19 mouse cellular contexts compared by ENCODE assay signal in the genomic region with DNA sequence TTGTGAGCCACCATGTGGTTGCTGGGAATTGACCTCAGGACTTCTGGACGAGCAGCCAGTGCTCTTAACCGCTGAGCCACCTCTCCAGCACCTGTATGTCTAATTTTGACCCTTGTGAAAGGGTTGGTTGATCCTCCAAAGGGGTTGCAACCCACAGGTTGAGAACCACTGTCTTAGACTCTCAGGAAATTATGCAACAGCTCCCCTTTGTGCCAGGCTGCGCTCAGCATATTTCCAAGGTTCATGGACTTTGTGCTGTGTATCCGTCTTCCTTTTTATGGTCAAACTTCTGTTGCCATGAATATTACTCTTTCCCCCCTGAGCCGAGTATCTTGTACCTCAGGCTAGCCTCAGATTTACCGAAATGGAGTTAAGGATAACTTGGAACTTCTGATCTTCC. TPM values are rescaled to one million over a fixed set of nuclear protein-coding genes. Genes with fewer than 3 reads are reported as not detected.
A peak's percentile ranks its signal among the peaks of the same experiment; 100 is the strongest.
DNase-seq lines count a peak whose midpoint lies in the region; ATAC-seq lines count a peak whose summit lies in the region.
"Had no signal": no experiment of that assay in that cellular context is flagged by ENCODE, and none has a peak within 500 bp of the region (broad histone marks: within the 10 kb centered on the region; RNA-seq: fewer than 3 reads in every experiment).

No protein-coding gene starts in this region.

- peaks cover 92% of the 10 kb centered on the region for H3K36me3 ChIP-seq in kidney, embryonic 15.5 days
- H3K36me3 ChIP-seq in midbrain, embryonic 11.5 days (ENCODE audit: control insufficient read depth, insufficient read depth, low read length), result peaks cover 5% of the 10 kb centered on the region; the same call in 1 of the 2 replicates

- no peak overlapping the region for H3K9ac ChIP-seq in kidney, embryonic 15.5 days
- no peak overlapping the region for H3K9ac ChIP-seq in midbrain, embryonic 11.5 days (ENCODE audit: low read length)
- H3K9ac ChIP-seq: embryonic facial prominence, embryonic 13.5 days; forebrain, embryonic 12.5 days; heart, embryonic 15.5 days had no signal

- 89% methylated on average over 6 of the region's 6 CpGs for WGBS in kidney, embryonic 15.5 days
- WGBS in midbrain, embryonic 11.5 days, result 92% methylated on average over 6 of the region's 6 CpGs

- peak; percentile 78 for DNase-seq in kidney, adult 11 months
- DNase-seq in kidney, adult 9 months, result peak; percentile 89
- DNase-seq in kidney, postnatal 10 days, result no peak
- peak; percentile 54 to 72 for DNase-seq in kidney, postnatal 25 days
- no peak for DNase-seq in midbrain, embryonic 11.5 days (ENCODE audit: low spot score, missing footprints)
- no peak for DNase-seq in cerebellum, postnatal 36 days
- DNase-seq: adrenal gland, postnatal 10 days; cerebellum, adult 11-12 months; cerebellum, adult 9-10 months; cerebellum, postnatal 25 days; gastrocnemius, postnatal 10 days; heart, adult 2 months; heart, postnatal 14 days had no signal

- H3K9me3 ChIP-seq in kidney, embryonic 15.5 days (replicated peaks), result no peaks in the 10 kb centered on the region
- no peaks in the 10 kb centered on the region for H3K9me3 ChIP-seq in midbrain, embryonic 11.5 days (ENCODE audit: control insufficient read depth, low read length)
- H3K9me3 ChIP-seq: embryonic facial prominence, embryonic 13.5 days; forebrain, embryonic 12.5 days; heart, embryonic 15.5 days had no signal

- no peak for ATAC-seq in kidney, embryonic 15.5 days (replicated peaks; ENCODE audit: low FRiP score)
- no peak for ATAC-seq in midbrain, embryonic 11.5 days (ENCODE audit: low FRiP score)
- ATAC-seq: forebrain, embryonic 16.5 days had no signal

- no peaks in the 10 kb centered on the region for H3K27me3 ChIP-seq in kidney, embryonic 15.5 days
- H3K27me3 ChIP-seq in midbrain, embryonic 11.5 days (ENCODE audit: control insufficient read depth, insufficient read depth, low read length), result no peaks in the 10 kb centered on the region
- H3K27me3 ChIP-seq: embryonic facial prominence, embryonic 13.5 days; forebrain, embryonic 12.5 days; heart, embryonic 15.5 days had no signal

- 0 out of 2 replicates have a peak, but pooled peaks cover 4% of the 10 kb centered on the region for H3K4me1 ChIP-seq in kidney, embryonic 15.5 days
- H3K4me1 ChIP-seq in midbrain, embryonic 11.5 days (ENCODE audit: control insufficient read depth, insufficient read depth, low read length), result no peaks in the 10 kb centered on the region
- H3K4me1 ChIP-seq: embryonic facial prominence, embryonic 13.5 days; forebrain, embryonic 12.5 days had no signal

- H3K4me3 ChIP-seq in kidney, embryonic 15.5 days (replicated peaks), result no peak overlapping the region
- no peak overlapping the region for H3K4me3 ChIP-seq in midbrain, embryonic 11.5 days (ENCODE audit: low read depth, low read length)
- H3K4me3 ChIP-seq: embryonic facial prominence, embryonic 13.5 days; forebrain, embryonic 12.5 days; heart, adult 2 months; heart, embryonic 15.5 days had no signal

- no peak overlapping the region for H3K4me2 ChIP-seq in kidney, embryonic 15.5 days
- no peak overlapping the region for H3K4me2 ChIP-seq in midbrain, embryonic 11.5 days
- H3K4me2 ChIP-seq: embryonic facial prominence, embryonic 13.5 days; forebrain, embryonic 12.5 days; heart, embryonic 11.5 days; heart, embryonic 15.5 days had no signal

- no peak overlapping the region for H3K27ac ChIP-seq in kidney, embryonic 15.5 days
- H3K27ac ChIP-seq in midbrain, embryonic 11.5 days (ENCODE audit: low read depth, low read length), result no peak overlapping the region
- H3K27ac ChIP-seq: embryonic facial prominence, embryonic 13.5 days; forebrain, embryonic 12.5 days; heart, adult 2 months; heart, embryonic 15.5 days had no signal

RNA-seq across cellular contexts. Expression of a gene that starts 11.3 kb away (rescaled TPM):
- polyA plus RNA-seq in kidney, embryonic 15.5 days (2015; fragmentation: Nextera tagmentation; extraction: Ambion mirVana), result 110 and 132 TPM in 2 replicates
- 69.7 and 75.8 TPM in 2 replicates for polyA plus RNA-seq in midbrain, embryonic 11.5 days (2014; fragmentation: Nextera tagmentation; extraction: Ambion mirVana)

RNA-seq across cellular contexts. Expression of a gene that starts 11.4 kb away (rescaled TPM):
- polyA plus RNA-seq in kidney, embryonic 15.5 days (2015; fragmentation: Nextera tagmentation; extraction: Ambion mirVana), result 11.9 and 13.7 TPM in 2 replicates
- 6.3 and 7.5 TPM in 2 replicates for polyA plus RNA-seq in midbrain, embryonic 11.5 days (2014; fragmentation: Nextera tagmentation; extraction: Ambion mirVana)

RNA-seq across cellular contexts. Expression of a gene that starts 24.8 kb away (rescaled TPM):
- polyA plus RNA-seq in kidney, embryonic 15.5 days (2015; fragmentation: Nextera tagmentation; extraction: Ambion mirVana), result 1.7 and 4.6 TPM in 2 replicates
- polyA plus RNA-seq in midbrain, embryonic 11.5 days (2014; fragmentation: Nextera tagmentation; extraction: Ambion mirVana), result 0.07 TPM in 1 of 2 replicates, not detected in the other
- polyA plus RNA-seq: forebrain, embryonic 16.5 days; heart, adult 2 months had no signal

RNA-seq across cellular contexts. Expression of a gene that starts 49.4 kb away (rescaled TPM):
- 24.7 and 26.3 TPM in 2 replicates for polyA plus RNA-seq in kidney, embryonic 15.5 days (2015; fragmentation: Nextera tagmentation; extraction: Ambion mirVana)
- polyA plus RNA-seq in midbrain, embryonic 11.5 days (2014; fragmentation: Nextera tagmentation; extraction: Ambion mirVana), result 32.5 and 34.0 TPM in 2 replicates

RNA-seq across cellular contexts. Expression of a gene that starts 49.7 kb away (rescaled TPM):
- 22.4 and 22.6 TPM in 2 replicates for polyA plus RNA-seq in kidney, embryonic 15.5 days (2015; fragmentation: Nextera tagmentation; extraction: Ambion mirVana)
- polyA plus RNA-seq in midbrain, embryonic 11.5 days (2014; fragmentation: Nextera tagmentation; extraction: Ambion mirVana), result 18.0 and 19.9 TPM in 2 replicates

Comparison
In these comparisons a context has a peak if more than half of its experiments do, and no peak if none do; other contexts are left out.
1. DNase-seq: peak in kidney, adult 11 months (single experiment), kidney, adult 9 months (single experiment) and kidney, postnatal 25 days (2 of 2); none in kidney, postnatal 10 days (single experiment), midbrain, embryonic 11.5 days (single experiment) and cerebellum, postnatal 36 days (0 of 2).